Mouse (Mus musculus): ENCODE measurements around the gene Kcng1. TPM values are rescaled to one million over a fixed set of nuclear protein-coding genes. Genes with fewer than 3 reads are reported as not detected.

Kcng1 gene
- polyA plus RNA-seq, 1 experiment: not detected

- H3K27me3 ChIP-seq (ENCODE audit: control insufficient read depth, insufficient read depth, insufficient read length): peaks cover 33% of the 10 kb centered on the region
- H3K4me2 ChIP-seq (ENCODE audit: low read depth): no peak overlapping the region
- no peak for TF ChIP-seq MAX (IDR thresholded peaks at IDR 0.05; ENCODE audit: low read depth)
- no peak for TF ChIP-seq E2F4 (IDR thresholded peaks at IDR 0.05; ENCODE audit: insufficient read depth)
- H3K4me3 ChIP-seq: no peak overlapping the region
- H3K79me2 ChIP-seq (ENCODE audit: control insufficient read depth, insufficient read depth): no peaks in the 10 kb centered on the region
- H3ac ChIP-seq (ENCODE audit: control insufficient read depth, insufficient read length): no peak overlapping the region
- no peaks in the 10 kb centered on the region for H3K36me3 ChIP-seq (ENCODE audit: control insufficient read depth, insufficient read depth)
Measured at GRCm38 (mm10) chr2:168248856-168249245, 32.7 kb downstream of the Kcng1 start.

GRCm38 (mm10) chr2:168248167-168248855, 33.2 kb downstream of the Kcng1 start:
- H3ac ChIP-seq (ENCODE audit: control insufficient read depth, insufficient read length): no peak overlapping the region
- H3K4me2 ChIP-seq (ENCODE audit: low read depth): no peak overlapping the region
- H3K79me2 ChIP-seq (ENCODE audit: control insufficient read depth, insufficient read depth): no peaks in the 10 kb centered on the region
- peaks cover 30% of the 10 kb centered on the region for H3K27me3 ChIP-seq (ENCODE audit: control insufficient read depth, insufficient read depth, insufficient read length)
- TF ChIP-seq SRF (IDR thresholded peaks at IDR 0.05; ENCODE audit: control insufficient read depth, insufficient read length, low read depth) (no peak), E2F4 (IDR thresholded peaks at IDR 0.05; ENCODE audit: insufficient read depth) (no peak), MYOG (IDR thresholded peaks at IDR 0.05; ENCODE audit: control insufficient read depth in 1 of 3, insufficient read depth in 1 of 3, insufficient read length in 2 of 3, low read depth in 2 of 3) (no peak), REST (IDR thresholded peaks at IDR 0.05; ENCODE audit: insufficient read depth, insufficient read length) (no peak), MYOD1 (IDR thresholded peaks at IDR 0.05; ENCODE audit: control insufficient read depth in 1 of 3, insufficient read length in 2 of 3, low read depth in 2 of 3) (no peak)
- H3K4me3 ChIP-seq: no peak overlapping the region
- H3K36me3 ChIP-seq (ENCODE audit: control insufficient read depth, insufficient read depth): no peaks in the 10 kb centered on the region

- Histone ChIP-seq H3K27me3 (ENCODE audit: control insufficient read depth, insufficient read depth, insufficient read length) (peaks cover 25% of the 10 kb centered on the region), H3ac (ENCODE audit: control insufficient read depth, insufficient read length) (no peak overlapping the region), H3K4me3 (no peak overlapping the region), H3K4me2 (ENCODE audit: low read depth) (no peak overlapping the region), H3K36me3 (ENCODE audit: control insufficient read depth, insufficient read depth) (no peaks in the 10 kb centered on the region), H3K79me2 (ENCODE audit: control insufficient read depth, insufficient read depth) (no peaks in the 10 kb centered on the region)
- TF ChIP-seq USF1 (IDR thresholded peaks at IDR 0.05; ENCODE audit: low read depth) (no peak), POLR2AphosphoS2 (IDR thresholded peaks at IDR 0.05; ENCODE audit: insufficient read length, low read depth) (no peak), POLR2A (IDR thresholded peaks at IDR 0.05; ENCODE audit: insufficient read length, low read depth) (no peak), E2F4 (IDR thresholded peaks at IDR 0.05; ENCODE audit: insufficient read depth) (no peak), SRF (IDR thresholded peaks at IDR 0.05; ENCODE audit: control insufficient read depth, insufficient read length, low read depth) (no peak), TCF3 (IDR thresholded peaks at IDR 0.05; ENCODE audit: insufficient read length, low read depth) (no peak), TCF12 (IDR thresholded peaks at IDR 0.05; ENCODE audit: insufficient read depth, poor library complexity, severe bottlenecking) (no peak), MYOD1 (IDR thresholded peaks at IDR 0.05; ENCODE audit: control insufficient read depth in 1 of 3, insufficient read length in 2 of 3, low read depth in 2 of 3) (no peak), REST (IDR thresholded peaks at IDR 0.05; ENCODE audit: insufficient read depth, insufficient read length) (no peak), MYOG (IDR thresholded peaks at IDR 0.05; ENCODE audit: control insufficient read depth in 1 of 3, insufficient read depth in 1 of 3, insufficient read length in 2 of 3, low read depth in 2 of 3) (no peak), MAX (IDR thresholded peaks at IDR 0.05; ENCODE audit: low read depth) (no peak), CEBPB (IDR thresholded peaks at IDR 0.05; ENCODE audit: insufficient read depth, poor library complexity, severe bottlenecking) (no peak)
Measured at GRCm38 (mm10) chr2:168245571-168245970, 36.0 kb downstream of the Kcng1 start.

GRCm38 (mm10) chr2:168243278-168243677, 38.3 kb downstream of the Kcng1 start:
- Histone ChIP-seq H3K36me3 (ENCODE audit: control insufficient read depth, insufficient read depth) (no peaks in the 10 kb centered on the region), H3K4me2 (ENCODE audit: low read depth) (no peak overlapping the region), H3K4me3 (no peak overlapping the region), H3K79me2 (ENCODE audit: control insufficient read depth, insufficient read depth) (no peaks in the 10 kb centered on the region), H3K27me3 (ENCODE audit: control insufficient read depth, insufficient read depth, insufficient read length) (peaks cover 29% of the 10 kb centered on the region), H3ac (ENCODE audit: control insufficient read depth, insufficient read length) (no peak overlapping the region)
- TF ChIP-seq MYOD1 (IDR thresholded peaks at IDR 0.05; ENCODE audit: control insufficient read depth in 1 of 3, insufficient read length in 2 of 3, low read depth in 2 of 3): no peak
- TF ChIP-seq REST (IDR thresholded peaks at IDR 0.05; ENCODE audit: insufficient read depth, insufficient read length): no peak
- no peak for TF ChIP-seq POLR2AphosphoS2 (IDR thresholded peaks at IDR 0.05; ENCODE audit: insufficient read length, low read depth)

- TF ChIP-seq CEBPB (IDR thresholded peaks at IDR 0.05; ENCODE audit: insufficient read depth, poor library complexity, severe bottlenecking) (no peak), REST (IDR thresholded peaks at IDR 0.05; ENCODE audit: insufficient read depth, insufficient read length) (no peak), POLR2AphosphoS2 (IDR thresholded peaks at IDR 0.05; ENCODE audit: insufficient read length, low read depth) (no peak), MYOG (IDR thresholded peaks at IDR 0.05; ENCODE audit: control insufficient read depth in 1 of 3, insufficient read depth in 1 of 3, insufficient read length in 2 of 3, low read depth in 2 of 3) (no peak), MYOD1 (IDR thresholded peaks at IDR 0.05; ENCODE audit: control insufficient read depth in 1 of 3, insufficient read length in 2 of 3, low read depth in 2 of 3) (no peak), TCF12 (IDR thresholded peaks at IDR 0.05; ENCODE audit: insufficient read depth, poor library complexity, severe bottlenecking) (no peak), MAX (IDR thresholded peaks at IDR 0.05; ENCODE audit: low read depth) (no peak), SRF (IDR thresholded peaks at IDR 0.05; ENCODE audit: control insufficient read depth, insufficient read length, low read depth) (no peak), USF1 (IDR thresholded peaks at IDR 0.05; ENCODE audit: low read depth) (no peak), E2F4 (IDR thresholded peaks at IDR 0.05; ENCODE audit: insufficient read depth) (no peak), TCF3 (IDR thresholded peaks at IDR 0.05; ENCODE audit: insufficient read length, low read depth) (no peak), POLR2A (IDR thresholded peaks at IDR 0.05; ENCODE audit: insufficient read length, low read depth) (no peak)
- H3K36me3 ChIP-seq (ENCODE audit: control insufficient read depth, insufficient read depth): no peaks in the 10 kb centered on the region
- H3K27me3 ChIP-seq (ENCODE audit: control insufficient read depth, insufficient read depth, insufficient read length): peaks cover 29% of the 10 kb centered on the region
- H3K79me2 ChIP-seq (ENCODE audit: control insufficient read depth, insufficient read depth): no peaks in the 10 kb centered on the region
- H3K4me3 ChIP-seq: no peak overlapping the region
- no peak overlapping the region for H3ac ChIP-seq (ENCODE audit: control insufficient read depth, insufficient read length)
- H3K4me2 ChIP-seq (ENCODE audit: low read depth): no peak overlapping the region
Measured at GRCm38 (mm10) chr2:168242841-168243240, 38.7 kb downstream of the Kcng1 start.
